Mouse (Mus musculus) CD8-positive naive resting alpha-beta T cell, adult 2 months (primary cell): ENCODE results near the gene Ccdc22.

ENCODE experiments used
- DNase-seq, 2 experiments: peaks; one replicate each; pipeline ENCODE4 v3.0.0; 2022; ENCODE audit warnings: low read depth in 2 of 2, low spot score in 2 of 2

The Ccdc22 gene

GRCm38 (mm10) chrX:7604879-7605574 is at the start of gene Ccdc22:
Gene Ccdc22 (minus strand): TSS chrX:7605517.
- DNase-seq = peak; percentile 44 to 62

DNA sequence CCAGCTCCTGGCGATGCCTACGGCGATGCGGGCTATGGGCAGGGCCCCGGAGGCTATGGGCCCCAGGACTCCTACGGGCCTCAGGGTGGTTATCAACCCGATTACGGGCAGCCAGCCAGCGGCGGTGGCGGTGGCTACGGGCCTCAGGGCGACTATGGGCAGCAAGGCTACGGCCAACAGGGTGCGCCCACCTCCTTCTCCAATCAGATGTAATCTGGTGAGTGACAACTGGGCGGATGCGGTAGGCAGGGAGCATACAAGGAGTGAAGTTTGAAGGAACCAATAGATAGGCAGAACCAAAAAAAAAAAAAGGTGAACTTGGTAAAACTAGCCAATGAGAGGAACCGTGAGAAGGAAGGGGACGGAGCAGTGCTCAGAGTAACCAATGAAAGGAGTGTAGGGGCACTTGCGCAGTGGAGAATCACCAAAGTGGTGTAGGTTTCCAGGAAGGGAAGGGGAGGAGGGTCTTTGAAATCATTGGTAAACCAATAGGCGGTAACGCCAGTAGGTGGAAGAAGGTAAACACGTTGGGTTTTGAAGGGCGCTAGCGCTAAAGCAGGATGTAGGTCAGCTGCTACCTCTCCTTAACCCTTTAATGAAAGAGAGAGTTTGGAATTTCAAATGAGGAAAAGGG is 43.5 kb upstream of the Ccdc22 start:
- DNase-seq = peak; percentile 69 to 70

GRCm38 (mm10) chrX:7645349-7645748 is 40.0 kb upstream of the Ccdc22 start:
- DNase-seq = peak; percentile 80 to 88

DNA sequence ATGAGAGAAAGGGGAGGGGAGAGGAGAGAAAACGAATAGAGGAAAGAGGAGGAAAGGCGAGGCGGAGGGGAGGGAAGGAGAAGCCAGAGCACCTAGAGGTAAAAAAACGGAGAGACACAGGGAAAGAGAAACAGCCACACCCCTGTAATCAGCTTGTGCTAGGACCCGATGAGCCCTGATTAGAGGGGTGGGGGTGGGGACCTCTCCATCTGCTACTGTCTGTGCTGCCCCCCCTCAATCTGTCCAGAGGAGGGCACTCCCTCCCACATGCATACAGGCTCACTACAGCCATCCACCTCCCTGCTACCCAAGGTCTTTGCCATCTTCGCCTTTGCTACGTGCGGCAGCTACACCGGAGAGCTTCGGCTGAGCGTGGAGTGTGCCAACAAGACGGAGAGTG is 35.5 kb upstream of the Ccdc22 start:
- no peak for DNase-seq

DNA sequence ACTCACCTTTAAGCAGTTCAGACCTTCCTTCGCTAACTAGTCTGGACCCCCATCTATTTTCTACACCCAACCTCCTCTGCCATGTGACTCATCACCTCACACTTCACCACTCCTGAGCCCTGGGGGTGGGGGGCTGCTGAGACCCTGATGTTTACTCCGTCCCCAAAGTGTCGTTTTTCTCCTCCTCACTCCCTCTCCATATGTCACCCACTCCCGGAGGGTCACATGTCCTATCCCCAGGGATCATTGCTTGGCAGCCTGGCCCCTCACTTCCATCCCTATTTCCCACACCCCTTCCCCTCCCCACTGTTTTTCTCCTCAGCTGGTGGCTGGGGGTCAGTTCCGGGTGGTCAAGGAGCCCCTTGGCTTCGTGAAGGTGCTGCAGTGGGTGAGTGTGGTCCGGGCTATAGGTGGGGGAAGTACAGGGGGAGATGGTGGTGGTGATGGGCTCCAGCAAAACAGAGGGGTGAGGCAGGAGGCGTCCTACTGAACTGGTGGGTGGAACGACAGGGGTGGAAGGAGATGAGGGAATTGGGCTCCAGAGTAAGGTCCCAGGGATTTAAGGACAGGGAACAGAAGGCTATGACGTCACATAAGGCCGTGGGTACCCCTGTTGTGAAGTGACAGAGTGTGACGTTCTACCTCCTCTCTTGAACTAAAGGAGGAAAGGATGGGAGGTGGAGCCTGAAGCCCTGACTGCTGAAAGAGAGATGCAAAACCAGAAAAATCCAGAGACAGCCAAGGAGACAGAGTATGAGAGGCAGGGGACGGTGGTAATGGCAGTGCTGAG is 34.4 kb upstream of the Ccdc22 start:
- no peak for DNase-seq

DNA sequence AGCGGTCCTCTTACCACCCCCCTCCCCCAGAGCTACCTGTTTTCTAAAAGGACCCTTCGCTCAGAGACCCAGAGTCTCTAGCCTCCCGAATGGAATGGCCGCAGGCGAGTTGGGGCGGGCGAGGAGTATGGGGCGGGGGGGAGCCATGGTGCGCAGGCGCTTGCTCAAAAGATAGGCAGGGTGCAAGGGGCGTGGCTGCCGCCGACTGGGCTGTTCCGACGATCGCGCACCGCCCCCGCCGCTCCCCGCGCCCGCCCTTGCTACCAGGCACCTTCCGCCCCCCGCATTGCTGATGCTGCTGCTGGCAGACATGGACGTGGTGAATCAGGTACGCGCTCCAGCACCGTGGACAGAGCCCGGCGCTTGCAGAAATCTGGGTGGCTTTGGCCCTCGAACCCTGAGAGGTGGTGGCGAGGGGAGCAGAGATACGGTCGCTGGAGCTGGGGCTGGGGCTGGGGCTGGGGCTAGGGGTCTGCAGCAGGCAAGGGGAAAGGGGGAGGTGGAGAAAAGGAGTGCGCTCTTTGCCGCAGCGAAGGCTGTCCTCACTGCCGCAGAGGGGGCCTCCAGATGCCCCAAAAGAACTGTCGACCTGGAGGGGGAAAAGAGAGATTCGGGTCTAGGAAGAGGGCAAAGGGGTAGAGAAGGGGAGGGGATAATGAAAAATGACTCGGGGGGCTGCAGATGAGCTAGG is 33.2 kb upstream of the Ccdc22 start, which contains the start of gene Syp:
TSS of gene Syp (plus strand) at position 71 of the 691 bp plus-strand sequence.
- DNase-seq = peak; percentile 52 to 61

DNA sequence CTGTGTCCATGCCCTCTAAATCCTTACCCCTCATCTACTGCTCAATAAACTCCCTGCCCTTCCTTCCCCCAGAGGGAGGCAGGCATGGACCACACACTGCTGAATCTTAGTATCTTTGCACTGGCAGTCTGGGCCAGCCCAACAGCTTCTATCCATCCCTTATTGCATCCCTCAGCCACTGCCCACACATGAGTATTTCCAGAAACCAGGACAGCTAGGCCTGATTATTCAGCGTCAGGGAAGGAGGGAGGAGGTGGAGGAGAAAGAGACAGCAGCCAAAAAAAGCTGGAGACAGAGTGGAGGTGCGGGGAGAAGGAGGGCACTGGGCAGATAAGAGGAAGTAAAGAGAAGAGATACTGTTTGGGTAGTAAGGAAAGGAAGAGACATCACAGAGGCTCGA is 29.8 kb upstream of the Ccdc22 start:
- no peak for DNase-seq

DNA sequence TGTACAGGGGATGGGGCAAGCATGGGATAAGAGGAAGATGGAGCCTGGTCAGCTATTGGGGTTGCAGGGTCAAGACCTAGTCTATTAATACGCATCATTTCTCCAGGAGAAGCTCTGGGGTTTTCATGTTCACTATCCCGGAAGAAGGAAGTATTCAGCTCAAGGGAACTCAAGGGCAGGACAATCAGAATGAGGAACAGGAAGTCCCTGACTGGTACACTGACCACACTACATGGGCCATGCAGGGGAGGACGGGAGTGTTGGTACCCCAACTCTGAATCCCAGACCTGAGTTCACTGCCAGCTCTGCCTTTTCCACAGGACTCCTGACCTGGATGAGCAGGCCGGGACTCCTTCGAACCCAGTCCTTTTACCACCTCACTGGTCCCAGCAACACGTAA is 27.2 kb upstream of the Ccdc22 start:
- DNase-seq = no peak

- DNase-seq = peak; percentile 32 to 60
These were observed 12.7 kb upstream of the Ccdc22 start for GRCm38 (mm10) chrX:7617889-7618551.

GRCm38 (mm10) chrX:7610536-7611258 is 5.4 kb upstream of the Ccdc22 start:
- DNase-seq = no peak

GRCm38 (mm10) chrX:7610035-7610434 is 4.7 kb upstream of the Ccdc22 start:
- no peak for DNase-seq

- no peak for DNase-seq
These were observed 1.5 kb upstream of the Ccdc22 start, which contains the start of gene Cacna1f for GRCm38 (mm10) chrX:7606783-7607182. Gene Cacna1f (plus strand): TSS chrX:7607083.

- no peak for DNase-seq
These were observed 241 bp upstream of the Ccdc22 start for GRCm38 (mm10) chrX:7605575-7605941.

- no peak for DNase-seq
These were observed 1.3 kb downstream of the Ccdc22 start for GRCm38 (mm10) chrX:7604004-7604403.

- no peak for DNase-seq
These were observed 9.9 kb downstream of the Ccdc22 start for GRCm38 (mm10) chrX:7595371-7595770.

- DNase-seq = no peak
These were observed 19.0 kb downstream of the Ccdc22 start for GRCm38 (mm10) chrX:7586356-7586755.

GRCm38 (mm10) chrX:7583881-7584280 is 21.4 kb downstream of the Ccdc22 start:
- no peak for DNase-seq

GRCm38 (mm10) chrX:7581151-7581550 is 24.2 kb downstream of the Ccdc22 start:
- no peak for DNase-seq

- no peak for DNase-seq
These were observed 30.5 kb downstream of the Ccdc22 start for GRCm38 (mm10) chrX:7574885-7575231.
